In genomic region chr1:58690006-58690744, GRCm38 (mm10) we compare ENCODE assay signal across 29 mouse cellular contexts. TPM values are rescaled to one million over a fixed set of nuclear protein-coding genes. Genes with fewer than 3 reads are reported as not detected.
DNase-seq lines count a peak whose midpoint lies in the region; ATAC-seq lines count a peak whose summit lies in the region.
"Had no signal": no experiment of that assay in that cellular context is flagged by ENCODE, and none has a peak within 500 bp of the region (broad histone marks: within the 10 kb centered on the region; RNA-seq: fewer than 3 reads in every experiment).

No protein-coding gene starts in this region.

- H3K27ac ChIP-seq in intestine, embryonic 16.5 days (ENCODE audit: low read length) = peak overlapping the region; percentile 84
- H3K27ac ChIP-seq in forebrain, embryonic 10.5 days = no peak overlapping the region
- H3K27ac ChIP-seq: heart, embryonic 15.5 days; hindbrain, embryonic 10.5 days; limb, embryonic 15.5 days; liver, embryonic 14.5 days; lung, embryonic 15.5 days; midbrain, embryonic 15.5 days; neural tube, embryonic 12.5 days had no signal

- 0 out of 2 replicates have a peak, but pooled peaks cover 3% of the 10 kb centered on the region for H3K4me1 ChIP-seq in intestine, embryonic 16.5 days (ENCODE audit: control insufficient read depth, insufficient read depth, low read length)
- H3K4me1 ChIP-seq in forebrain, embryonic 10.5 days = no peaks in the 10 kb centered on the region
- H3K4me1 ChIP-seq: heart, embryonic 15.5 days; hindbrain, embryonic 10.5 days; limb, embryonic 15.5 days; lung, embryonic 15.5 days; midbrain, embryonic 15.5 days; neural tube, embryonic 12.5 days had no signal

- DNase-seq in kidney, adult 8-10 months = peak; percentile 6 to 9
- DNase-seq in kidney, postnatal 14 days = no peak
- peak; percentile 92 for DNase-seq in R1 (ENCODE audit: low read depth, low spot score)
- DNase-seq in yolk sac, embryonic 10.5 days (ENCODE audit: low spot score) = peak; percentile 14
- DNase-seq in heart, postnatal 25 days (ENCODE audit: low spot score) = no peak
- DNase-seq in forebrain, embryonic 10.5 days (ENCODE audit: extremely low spot score, low spot score) = no peak
- DNase-seq: cerebellum, adult 9-10 months; forebrain, postnatal 0 days; layer of hippocampus, adult 9-11 months; lung, postnatal 4 days; right cerebral cortex, postnatal 25 days; thymus, postnatal 36 days had no signal

- H3K4me2 ChIP-seq in intestine, embryonic 16.5 days (ENCODE audit: low read depth, low read length) = peak overlapping the region; percentile 19; the same call in 1 of the 2 replicates
- H3K4me2 ChIP-seq: heart, embryonic 15.5 days; limb, embryonic 15.5 days; lung, embryonic 15.5 days; midbrain, embryonic 15.5 days; neural tube, embryonic 12.5 days had no signal

- H3K9ac ChIP-seq in intestine, embryonic 16.5 days (ENCODE audit: low read depth, low read length) = no peak overlapping the region
- H3K9ac ChIP-seq: forebrain, postnatal 0 days; heart, embryonic 15.5 days; limb, embryonic 15.5 days; liver, embryonic 14.5 days; lung, embryonic 15.5 days; midbrain, embryonic 15.5 days; neural tube, embryonic 12.5 days had no signal

- 55% methylated on average over 6 of the region's 6 CpGs for WGBS in intestine, embryonic 16.5 days
- WGBS in forebrain, embryonic 10.5 days = 74% methylated on average over 6 of the region's 6 CpGs

- intact Hi-C loops in heart, postnatal 25 days (cut with DNase I) = no loop called here

- H3K4me3 ChIP-seq in intestine, embryonic 16.5 days (ENCODE audit: low read length) = no peak overlapping the region
- no peak overlapping the region for H3K4me3 ChIP-seq in forebrain, embryonic 10.5 days
- H3K4me3 ChIP-seq: heart, embryonic 15.5 days; hindbrain, embryonic 10.5 days; limb, embryonic 15.5 days; lung, embryonic 15.5 days; midbrain, embryonic 15.5 days; neural tube, embryonic 12.5 days had no signal

- no peaks in the 10 kb centered on the region for H3K36me3 ChIP-seq in intestine, embryonic 16.5 days (ENCODE audit: control insufficient read depth, insufficient read depth, low read length)
- H3K36me3 ChIP-seq in forebrain, embryonic 10.5 days (replicated peaks) = no peaks in the 10 kb centered on the region
- H3K36me3 ChIP-seq: heart, embryonic 15.5 days; hindbrain, embryonic 10.5 days; limb, embryonic 15.5 days; lung, embryonic 15.5 days; midbrain, embryonic 15.5 days; neural tube, embryonic 12.5 days had no signal

- ATAC-seq in intestine, embryonic 16.5 days = peak; percentile 79
- ATAC-seq: forebrain, postnatal 0 days; hindbrain, embryonic 16.5 days; midbrain, embryonic 15.5 days had no signal

- H3K27me3 ChIP-seq in intestine, embryonic 16.5 days (replicated peaks; ENCODE audit: control insufficient read depth, insufficient read depth, low read length) = no peaks in the 10 kb centered on the region
- H3K27me3 ChIP-seq in forebrain, embryonic 10.5 days (ENCODE audit: poor library complexity, severe bottlenecking) = no peaks in the 10 kb centered on the region
- H3K27me3 ChIP-seq: heart, embryonic 15.5 days; limb, embryonic 15.5 days; lung, embryonic 15.5 days; midbrain, embryonic 15.5 days; neural tube, embryonic 12.5 days had no signal

- H3K9me3 ChIP-seq in intestine, embryonic 16.5 days (ENCODE audit: control insufficient read depth, low read length) = no peaks in the 10 kb centered on the region
- H3K9me3 ChIP-seq in forebrain, embryonic 10.5 days = peaks cover 5% of the 10 kb centered on the region; the same call in 1 of the 2 replicates
- H3K9me3 ChIP-seq: heart, embryonic 15.5 days; limb, embryonic 15.5 days; lung, embryonic 15.5 days; midbrain, embryonic 15.5 days; neural tube, embryonic 12.5 days had no signal

RNA-seq across cellular contexts. Expression of gene Als2cr12, which starts 5.6 kb away (rescaled TPM):
- 1.8 and 2.4 TPM in 2 replicates for polyA plus RNA-seq in intestine, embryonic 16.5 days (2015; fragmentation: Nextera tagmentation; extraction: Ambion mirVana)
- not detected for total RNA-seq in heart, postnatal 25 days (2021)
- not detected in 2 replicates for polyA plus RNA-seq in forebrain, embryonic 10.5 days (2016; fragmentation: Nextera tagmentation; extraction: Ambion mirVana)
- total RNA-seq: forebrain, postnatal 0 days; heart, adult 8-10 months; left cerebral cortex, adult 18-20 months; left cerebral cortex, postnatal 36 days; megakaryocyte-erythroid progenitor cell, adult 5-6 weeks; MEL had no signal
- polyA plus RNA-seq: brain, embryonic 14.5 days; forebrain, embryonic 11.5 days; heart, embryonic 15.5 days; hindbrain, embryonic 10.5 days; hindbrain, embryonic 16.5 days; kidney, embryonic 14.5 days; liver, embryonic 14.5 days; midbrain, embryonic 15.5 days; neural tube, embryonic 12.5 days had no signal

RNA-seq across cellular contexts. Expression of gene Cflar, which starts 21.1 kb away (rescaled TPM):
- polyA plus RNA-seq in intestine, embryonic 16.5 days (2015; fragmentation: Nextera tagmentation; extraction: Ambion mirVana) = 25.6 and 28.2 TPM in 2 replicates
- 10 to 100 TPM; 52.1 to 59.3 TPM for total RNA-seq in heart, postnatal 25 days (2021)
- 26.3 and 30.7 TPM in 2 replicates for polyA plus RNA-seq in forebrain, embryonic 10.5 days (2016; fragmentation: Nextera tagmentation; extraction: Ambion mirVana)

Comparison
In these comparisons a context has a peak if more than half of its experiments do, and no peak if none do; other contexts are left out.
1. DNase-seq: peak in kidney, adult 8-10 months (2 of 2), R1 (single experiment) and yolk sac, embryonic 10.5 days (single experiment); none in kidney, postnatal 14 days (single experiment), heart, postnatal 25 days (single experiment) and forebrain, embryonic 10.5 days (single experiment).